Mouse (Mus musculus): ENCODE results near the gene Ufsp2.
A peak's percentile ranks its signal among the peaks of the same experiment; 100 is the strongest.

The Ufsp2 gene

DNA sequence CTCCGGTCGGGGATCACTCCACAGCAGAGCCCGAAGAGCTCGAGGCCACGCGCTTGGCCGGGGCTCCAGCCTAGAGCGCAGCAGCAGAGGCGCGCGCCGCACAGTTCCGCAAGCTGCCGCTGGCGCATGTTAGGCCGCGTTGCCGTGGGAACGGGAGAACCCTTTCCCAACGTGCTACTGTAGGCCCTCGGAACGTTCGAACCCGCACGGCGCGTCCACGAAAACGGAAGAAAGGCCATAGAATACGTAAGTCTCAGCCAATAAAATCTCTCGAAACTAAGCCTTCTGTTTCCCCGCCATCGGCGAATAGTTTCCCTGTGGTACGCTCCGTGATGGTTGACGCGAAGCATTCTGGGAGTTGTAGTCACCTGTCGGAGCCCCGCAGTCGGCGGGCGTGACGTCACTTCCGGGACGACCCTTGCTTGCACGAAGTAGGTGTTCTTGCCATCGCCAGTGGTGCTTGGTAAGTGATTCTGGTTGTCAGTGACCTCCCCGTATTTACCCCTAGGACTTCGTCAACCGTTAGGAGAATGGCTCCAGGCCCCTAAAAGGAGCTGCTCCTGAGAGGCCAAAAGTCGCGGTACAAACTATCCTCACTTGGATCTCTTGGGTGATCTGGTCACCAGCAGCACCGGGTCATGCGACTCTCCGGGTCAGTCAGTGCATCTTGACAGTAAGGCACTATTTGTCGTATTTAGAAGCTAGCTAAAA is at the start of gene Ufsp2, which contains the start of gene 1700029J07Rik:
Ufsp2 (plus strand) TSS at position 403 of the 711 bp plus-strand sequence.
1700029J07Rik (minus strand) TSS at position 127 of the 711 bp plus-strand sequence.
- DNase-seq (ENCODE audit: low spot score in 2 of 2) = peak; percentile 97 to 99

DNA sequence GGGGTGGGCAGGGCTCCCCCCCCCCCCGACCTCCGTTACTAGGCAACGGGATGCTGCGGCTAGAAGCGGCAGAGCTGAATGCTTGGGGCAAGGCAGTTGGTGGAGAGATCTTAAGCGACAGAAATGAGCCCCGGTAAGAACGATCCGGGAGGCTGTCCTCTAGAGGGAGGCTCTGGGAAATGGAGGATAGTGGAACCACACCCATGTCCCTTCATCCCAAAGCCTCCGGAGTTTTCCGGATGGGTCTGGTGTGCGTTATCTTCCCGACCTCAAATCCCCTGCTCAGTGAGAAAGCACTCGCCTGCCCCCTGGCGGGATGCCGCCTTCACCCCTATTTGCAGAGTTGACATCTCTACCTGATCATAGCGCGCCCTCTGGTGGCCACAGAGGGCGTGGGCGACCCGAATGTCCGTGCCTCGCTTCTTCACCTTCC is 40.7 kb upstream of the Ufsp2 start, which contains the start of gene Ccdc110:
Ccdc110 (plus strand) TSS at position 38 of the 433 bp plus-strand sequence.
- peak; percentile 80 to 96 for DNase-seq (ENCODE audit: low spot score in 2 of 2)

DNA sequence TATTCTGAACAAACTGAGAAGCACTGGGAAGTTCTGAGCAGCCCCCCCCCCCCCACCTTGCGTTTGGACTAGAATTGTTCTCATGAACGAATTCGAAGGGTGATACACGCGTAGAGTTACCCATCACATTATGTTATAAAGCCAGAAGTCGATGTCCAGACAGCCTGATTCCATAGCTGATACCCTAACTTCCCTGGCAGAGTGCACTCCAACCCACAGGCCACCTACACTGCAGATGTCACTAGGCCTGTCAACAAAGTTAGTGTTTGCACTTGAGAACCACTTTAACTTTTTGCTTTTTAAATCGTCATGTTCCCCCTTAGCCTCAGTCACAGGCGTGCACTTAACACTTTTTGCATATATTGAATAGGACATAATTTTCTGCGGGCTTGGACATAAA is 38.3 kb upstream of the Ufsp2 start:
- no peak for DNase-seq (ENCODE audit: low spot score in 2 of 2)

DNA sequence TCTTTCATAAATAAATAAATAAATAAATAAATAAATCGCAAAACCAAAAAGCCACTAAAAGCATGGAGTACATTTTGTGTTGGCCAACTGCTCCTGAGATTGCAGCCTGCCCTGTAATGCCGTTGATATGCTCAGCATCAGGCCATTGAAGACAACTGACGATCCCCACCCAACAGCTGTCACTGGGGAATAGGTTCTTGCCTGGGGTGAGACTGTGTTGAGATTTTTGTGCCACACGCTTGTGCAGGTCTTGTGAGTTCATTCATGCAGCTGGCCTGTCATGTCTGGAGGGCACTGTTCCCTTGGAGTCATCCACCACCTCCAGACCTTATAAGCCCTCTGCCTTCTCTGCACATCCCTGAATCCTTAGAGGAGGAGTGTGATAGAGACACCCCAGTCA is 29.0 kb upstream of the Ufsp2 start:
- no peak for DNase-seq (ENCODE audit: low spot score in 2 of 2)

DNA sequence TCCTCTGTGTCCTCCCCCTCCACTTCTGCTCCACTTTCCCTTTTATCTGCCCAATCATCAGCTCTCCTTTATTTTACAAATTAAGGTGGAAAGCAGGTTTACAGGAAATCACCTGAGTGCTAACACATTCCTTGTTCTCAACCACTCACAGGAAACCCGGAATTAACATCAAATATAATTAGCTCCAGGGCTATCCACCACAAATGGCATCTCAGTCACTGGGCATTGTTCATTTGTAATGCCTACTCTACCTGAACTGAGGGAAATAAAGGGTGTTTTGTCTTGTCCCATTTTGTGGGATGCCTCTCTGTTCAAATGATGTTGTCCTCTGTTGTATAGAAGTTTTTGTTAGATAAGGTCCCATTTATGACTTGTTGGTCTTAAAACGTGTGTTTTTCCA is 24.7 kb upstream of the Ufsp2 start:
- DNase-seq (ENCODE audit: low spot score in 2 of 2) = no peak

DNA sequence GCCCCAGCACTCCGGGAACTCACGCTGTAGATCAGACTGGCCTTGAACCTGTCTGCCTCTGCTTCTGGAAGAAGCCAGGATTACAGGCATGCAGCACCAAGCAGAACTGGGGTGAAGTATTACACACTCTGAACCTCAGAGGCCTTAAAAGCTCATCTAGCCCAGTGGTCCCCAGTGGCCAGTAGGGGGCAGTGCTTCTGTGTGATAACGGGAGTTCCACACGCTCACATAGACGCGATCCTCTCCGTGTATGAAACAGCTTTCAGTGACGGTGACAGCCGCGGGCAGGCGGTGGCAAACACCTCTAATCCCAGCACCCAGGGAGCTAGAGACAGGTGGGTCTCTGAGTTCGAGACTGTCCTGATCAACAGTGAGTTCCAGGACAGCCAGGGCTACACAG is 4.4 kb upstream of the Ufsp2 start:
- DNase-seq (ENCODE audit: low spot score in 2 of 2) = no peak

DNA sequence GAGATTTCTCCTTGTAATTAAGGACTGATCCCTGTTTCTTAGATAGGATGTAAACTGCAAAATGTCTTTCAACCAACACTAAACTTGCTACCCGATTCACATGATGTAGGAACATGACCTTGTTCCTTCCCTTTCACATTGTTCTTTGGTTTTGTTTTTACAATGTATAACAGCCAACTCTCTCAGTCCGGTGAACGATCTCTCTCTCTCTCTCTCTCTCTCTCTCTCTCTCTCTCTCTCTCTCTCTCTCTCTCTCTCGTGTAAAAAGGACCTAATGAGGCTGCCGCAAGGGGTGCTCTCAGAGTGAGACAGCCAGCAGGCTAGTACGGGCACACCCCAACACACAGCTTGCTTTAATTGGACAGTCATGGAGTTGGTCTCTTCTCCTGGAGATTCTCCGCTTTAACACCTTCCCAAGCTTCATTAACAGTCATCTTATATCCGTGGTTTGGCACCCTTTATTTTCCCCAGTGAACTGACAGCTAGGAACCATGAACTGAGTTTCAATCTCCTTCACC is 1.3 kb upstream of the Ufsp2 start:
- no peak for DNase-seq (ENCODE audit: low spot score in 2 of 2)

DNA sequence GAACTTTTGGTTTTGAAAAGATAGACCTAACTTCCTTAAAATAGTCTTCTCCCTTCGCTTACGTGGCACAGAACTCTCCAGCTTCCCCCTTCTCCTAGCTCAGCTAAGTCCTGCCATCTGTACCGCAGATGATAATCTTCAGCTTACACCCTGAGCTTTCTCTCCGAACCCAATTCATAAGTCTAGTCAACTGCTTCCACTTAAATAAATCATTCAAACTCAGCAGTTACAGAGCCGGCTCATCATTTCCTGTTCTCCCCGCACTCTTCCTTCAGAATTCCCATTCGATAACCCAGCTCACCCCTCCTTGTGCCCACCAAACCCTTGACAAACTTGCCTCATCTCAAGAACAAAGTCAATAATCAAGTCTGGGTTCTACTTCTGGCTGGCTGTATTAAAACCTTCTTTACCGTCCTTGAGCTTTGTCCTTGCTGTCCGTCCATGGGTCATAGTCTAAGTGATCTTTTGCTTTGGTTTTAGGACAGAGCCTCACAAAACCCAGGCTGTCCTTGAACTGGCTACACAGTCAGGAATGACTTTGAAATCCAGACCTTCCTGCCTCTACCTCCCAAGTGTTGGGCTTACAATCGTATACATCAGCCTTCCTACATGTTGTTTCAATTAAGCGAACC is 625 bp downstream of the Ufsp2 start:
- no peak for DNase-seq (ENCODE audit: low spot score in 2 of 2)

DNA sequence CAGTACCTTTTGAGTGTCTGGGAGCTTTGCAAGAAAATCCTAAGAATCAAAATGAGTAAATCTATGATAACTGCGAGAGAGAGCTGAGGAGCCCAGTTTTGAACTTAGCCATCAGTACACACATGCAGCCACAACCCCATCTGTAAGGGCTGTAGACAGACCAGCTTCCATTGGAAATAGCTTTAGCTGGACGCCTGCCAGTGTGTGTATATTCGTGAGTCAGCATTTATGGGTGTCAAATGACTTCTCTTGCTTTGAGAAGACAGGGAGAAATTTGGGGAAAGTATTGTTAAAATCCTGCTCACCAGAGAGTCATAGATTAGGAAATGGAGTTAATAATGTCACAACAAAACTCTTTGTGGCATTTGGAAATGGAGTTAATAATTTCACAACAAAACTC is 11.3 kb downstream of the Ufsp2 start:
- no peak for DNase-seq (ENCODE audit: low spot score in 2 of 2)

DNA sequence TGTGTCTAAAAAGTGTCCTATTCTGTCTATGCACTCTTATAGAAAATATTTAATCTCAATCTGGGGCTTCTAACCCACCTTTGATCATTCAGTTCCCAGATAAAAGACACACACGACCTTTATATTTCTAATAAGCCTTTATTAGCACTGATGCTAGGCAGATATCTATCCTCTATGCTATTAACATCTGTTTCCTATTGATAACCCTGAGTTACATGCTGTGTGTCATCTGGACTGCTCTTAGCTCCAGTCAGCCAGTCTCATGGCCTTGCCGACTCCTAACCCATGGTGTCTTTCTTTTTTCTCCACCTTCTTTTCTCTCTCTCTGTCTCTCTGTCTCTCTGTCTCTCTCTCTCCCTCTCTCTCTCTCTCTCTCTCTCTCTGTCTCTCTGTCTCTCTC is 12.9 kb downstream of the Ufsp2 start:
- no peak for DNase-seq (ENCODE audit: low spot score in 2 of 2)

DNA sequence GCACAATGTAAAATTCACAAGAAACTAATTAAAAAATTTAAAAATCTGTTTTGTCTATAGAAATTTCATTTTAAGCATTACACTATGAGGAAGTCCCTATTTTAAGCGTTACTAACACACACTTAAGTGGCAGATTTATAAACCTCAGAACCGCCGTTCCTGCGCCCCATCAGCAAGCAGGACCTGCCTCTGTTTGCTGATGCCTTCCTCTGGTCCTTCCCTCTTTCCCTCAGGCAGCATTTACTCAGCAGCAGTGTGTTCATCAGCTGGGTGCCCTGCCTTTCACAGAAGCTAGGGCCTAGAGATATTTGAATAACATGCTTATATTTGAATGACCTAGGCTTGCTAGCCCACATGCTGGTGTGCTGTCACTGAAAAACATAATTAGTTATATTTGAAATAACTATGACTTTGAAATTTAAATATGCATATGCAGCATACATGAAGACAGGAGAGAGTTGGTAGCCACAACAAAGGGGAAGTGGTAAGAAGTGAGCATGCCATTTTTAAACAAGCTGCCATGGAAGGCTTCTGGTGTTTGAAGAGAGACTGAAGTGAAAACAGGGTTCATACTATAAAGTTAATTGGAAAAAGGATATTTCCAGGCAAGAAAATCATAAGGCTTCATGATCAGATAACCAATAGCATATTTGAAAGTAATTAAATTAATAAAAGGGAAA is 15.4 kb downstream of the Ufsp2 start:
- no peak for DNase-seq (ENCODE audit: low spot score in 2 of 2)

DNA sequence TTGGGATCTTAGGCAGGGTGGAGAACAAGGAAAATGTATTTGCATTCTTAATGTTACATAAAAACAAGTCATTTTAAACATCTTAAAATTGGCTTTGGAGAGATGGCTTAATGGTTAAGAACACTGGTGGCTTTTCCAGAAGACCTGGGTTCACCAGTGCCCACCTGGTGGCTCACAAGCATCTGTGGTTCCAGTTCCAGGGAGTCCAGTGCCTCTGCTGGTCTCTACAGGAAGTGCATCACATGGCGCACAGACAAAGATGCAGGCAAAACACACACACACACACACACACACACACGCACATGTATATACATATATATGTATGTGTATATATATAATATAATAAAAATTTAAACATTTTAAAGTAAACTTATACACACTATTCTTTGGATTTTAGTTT is 18.8 kb downstream of the Ufsp2 start:
- peak in 1 of 2 experiments; percentile 33 for DNase-seq (ENCODE audit: low spot score in 2 of 2)

DNA sequence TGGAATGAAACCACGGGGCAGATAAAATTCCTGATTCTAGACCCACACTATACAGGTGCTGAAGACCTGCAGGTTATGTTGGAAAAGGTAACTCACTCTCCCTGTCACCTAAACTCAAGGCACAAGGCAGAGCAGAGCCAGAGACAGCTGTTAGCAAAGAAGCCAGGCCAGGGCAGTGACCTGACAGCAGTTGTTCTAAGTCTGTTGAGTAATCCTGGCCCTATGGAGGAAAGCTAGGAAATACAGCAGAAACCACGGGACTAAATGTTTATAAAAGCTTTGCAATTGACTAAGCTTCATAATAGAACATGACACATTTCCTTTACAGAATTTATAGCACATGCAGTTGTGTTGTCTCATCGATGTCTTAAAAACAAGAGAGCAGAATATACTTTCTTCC is 20.2 kb downstream of the Ufsp2 start:
- DNase-seq (ENCODE audit: low spot score in 2 of 2) = no peak

DNA sequence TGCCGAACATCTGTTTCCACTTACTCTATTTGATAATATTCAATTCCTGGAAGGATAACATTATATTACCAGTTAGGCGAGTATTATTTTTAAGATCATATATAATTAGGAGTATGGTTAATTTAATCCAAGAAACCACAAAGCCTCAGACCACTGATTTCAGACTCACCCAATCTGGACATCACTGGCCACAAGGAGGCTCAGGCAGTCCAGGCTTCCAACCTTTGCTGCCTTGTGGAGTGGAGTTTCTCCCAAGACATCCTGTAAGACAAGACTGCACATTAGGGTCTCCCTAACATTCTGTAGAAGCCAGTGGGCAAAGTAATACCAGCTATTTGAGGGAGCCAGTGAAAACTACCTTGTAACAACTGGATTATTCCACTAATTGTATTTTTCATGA is 22.9 kb downstream of the Ufsp2 start:
- no peak for DNase-seq (ENCODE audit: low spot score in 2 of 2)

DNA sequence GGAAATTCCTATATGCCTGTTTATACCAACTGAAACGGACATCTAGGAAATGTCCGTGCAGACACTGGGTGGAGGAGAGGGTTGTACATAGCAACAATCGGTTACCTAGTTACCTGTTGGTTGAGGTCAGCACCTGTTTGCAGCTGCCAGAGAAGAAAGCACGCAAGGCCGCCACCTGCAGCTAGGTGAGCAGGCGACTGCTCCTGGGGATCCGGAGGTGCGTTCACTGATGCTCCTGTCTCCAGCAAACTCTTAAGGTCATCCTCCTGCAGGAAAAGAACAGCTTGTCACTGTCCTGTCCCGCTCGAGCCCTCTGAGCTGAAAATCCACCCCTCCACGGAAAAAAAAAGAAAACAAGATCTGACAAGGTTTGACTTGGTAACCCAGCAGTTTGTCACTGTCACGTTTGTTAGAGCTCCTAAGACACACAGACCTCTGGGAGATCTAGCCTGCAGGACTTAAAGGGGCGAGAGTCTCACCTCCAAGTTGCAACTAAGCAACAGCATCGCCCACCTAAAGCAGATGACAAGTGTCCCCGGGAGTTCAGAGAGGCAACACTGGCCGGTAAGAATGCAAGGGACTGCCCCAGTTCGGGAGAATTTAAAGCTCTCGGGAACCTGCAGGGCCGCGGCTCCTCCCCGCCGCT is 23.9 kb downstream of the Ufsp2 start, which contains the start of gene Lrp2bp:
Lrp2bp (plus strand) TSS at position 166 of the 646 bp plus-strand sequence.
- peak; percentile 17 to 22 for DNase-seq (ENCODE audit: low spot score in 2 of 2)

DNA sequence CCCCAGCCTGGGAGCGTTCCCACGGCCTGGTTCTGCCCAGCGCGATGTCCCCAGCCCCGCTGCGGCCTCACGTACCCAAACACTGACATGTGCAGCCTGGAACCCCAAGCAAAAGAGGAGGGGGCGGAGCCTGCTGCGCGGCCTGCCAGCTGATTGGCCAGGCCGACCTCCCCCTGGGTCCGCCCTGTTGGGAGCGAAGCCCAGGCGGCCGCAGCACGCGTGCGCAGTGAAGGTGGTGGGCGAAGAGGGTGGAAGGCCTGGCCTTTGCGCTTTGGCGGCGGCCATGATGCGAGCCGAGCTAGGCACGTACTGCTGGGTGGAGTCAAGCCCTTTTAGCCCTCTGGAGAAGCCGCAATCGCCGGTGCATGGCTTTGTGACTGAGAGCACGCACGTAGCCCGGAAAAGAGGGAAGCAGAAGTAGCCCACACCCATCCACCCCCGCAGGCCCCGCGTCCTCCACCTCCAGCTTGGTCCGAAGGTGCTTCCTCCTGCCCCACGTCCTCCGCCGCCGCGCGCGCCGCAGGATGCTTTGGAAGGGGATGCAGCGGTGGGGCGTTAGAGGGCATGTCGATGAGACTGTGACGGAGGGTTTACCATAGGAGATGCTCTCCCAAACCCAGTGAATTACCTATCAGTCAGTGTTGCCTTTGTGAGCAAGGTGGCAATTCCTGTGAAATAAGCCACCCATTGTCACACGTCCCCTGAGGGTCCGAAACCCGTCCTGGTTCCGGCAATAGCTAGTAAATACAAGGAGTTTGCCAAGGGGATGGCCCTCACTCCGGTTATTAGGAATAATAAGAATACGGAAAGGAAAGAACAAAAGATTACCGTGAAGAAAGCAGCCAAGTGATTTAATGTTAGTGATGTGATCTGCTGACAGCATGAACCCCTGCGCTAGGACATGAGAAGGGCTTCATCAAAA is 24.7 kb downstream of the Ufsp2 start:
- DNase-seq (ENCODE audit: low spot score in 2 of 2) = peak; percentile 99

DNA sequence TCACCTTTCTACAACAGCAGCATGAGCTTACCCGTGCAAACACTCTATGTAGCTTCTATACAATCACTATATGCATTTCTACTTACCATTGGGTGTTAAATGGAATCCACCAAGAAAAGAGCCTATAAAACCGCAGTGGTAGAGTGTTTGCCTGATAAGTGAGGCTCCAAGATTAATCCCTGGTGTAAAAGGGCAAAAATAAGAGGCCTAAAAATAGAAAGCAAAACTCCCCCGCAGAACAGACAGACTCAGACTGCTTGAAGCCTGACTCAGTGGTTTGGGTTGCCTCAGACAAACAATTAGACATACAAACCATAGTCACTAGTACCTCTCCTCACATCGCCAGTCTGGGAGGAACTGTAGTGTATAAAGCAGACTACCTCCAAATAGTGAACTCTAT is 30.3 kb downstream of the Ufsp2 start, which contains the start of gene Ankrd37:
Ankrd37 (minus strand) TSS at position 112 of the 400 bp plus-strand sequence.
- DNase-seq (ENCODE audit: low spot score in 2 of 2) = no peak

DNA sequence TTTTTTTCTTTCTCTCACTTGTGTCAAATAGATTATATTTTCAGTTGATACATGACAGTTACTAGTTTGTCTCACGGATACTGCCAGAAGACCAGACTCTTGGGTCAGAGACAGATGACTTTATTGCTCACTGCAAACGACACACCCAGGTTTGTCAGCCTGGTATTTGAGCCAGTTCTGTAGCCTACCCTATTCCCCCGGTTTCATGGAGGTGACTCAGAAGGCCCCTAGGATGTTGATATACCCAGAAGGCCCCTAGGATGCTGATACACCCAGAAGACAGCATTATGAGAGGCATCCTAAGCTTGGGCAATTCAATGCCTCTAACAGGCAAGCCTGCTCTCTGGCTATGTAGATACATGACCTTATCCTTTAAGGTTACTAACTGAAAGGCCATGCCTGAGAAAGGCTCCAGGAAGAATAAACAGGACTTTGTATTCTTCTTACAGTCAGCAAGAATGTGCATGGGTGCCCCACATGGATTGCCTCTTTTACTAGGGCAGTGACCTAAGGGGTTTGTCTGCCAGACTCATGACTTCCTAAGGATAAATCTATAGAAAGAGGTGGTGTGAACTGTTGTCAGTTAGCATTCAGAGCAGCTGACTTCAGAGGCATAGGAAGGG is 31.8 kb downstream of the Ufsp2 start:
- DNase-seq (ENCODE audit: low spot score in 2 of 2) = no peak

DNA sequence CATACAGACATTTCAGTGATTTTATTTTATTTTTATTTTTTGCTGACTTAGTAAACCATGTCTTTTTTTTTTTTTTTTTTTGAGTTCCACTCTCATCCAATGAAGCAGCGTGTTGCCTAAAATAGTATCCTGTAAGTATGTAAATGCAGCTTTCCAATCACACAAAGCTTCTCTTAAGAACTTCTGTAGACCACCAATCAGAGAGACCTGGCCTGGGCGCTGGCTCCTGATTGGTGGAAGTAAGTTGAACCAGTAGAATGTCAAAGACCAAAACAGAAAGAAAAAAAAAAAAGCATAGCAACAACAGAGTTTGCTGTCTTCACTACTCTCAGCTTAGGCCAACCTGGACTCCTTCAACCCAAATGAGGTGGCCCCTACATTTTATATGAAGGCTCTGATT is 35.0 kb downstream of the Ufsp2 start:
- DNase-seq (ENCODE audit: low spot score in 2 of 2) = no peak
